Mouse (Mus musculus) gastrocnemius, postnatal 25 days (tissue): ENCODE data around the gene Cpa5. TPM values are rescaled to one million over a fixed set of nuclear protein-coding genes. Genes with fewer than 3 reads are reported as not detected.

Experiments
- DNase-seq: peaks from one replicate; pipeline ENCODE4 v3.0.0; 2022
- total RNA-seq, 2 experiments: library from RNA; stranded (reverse); gene quantifications; 1 replicate in 1 of 2; 2 replicates in 1 of 2; pipeline ENCODE4 v1.2.3; 2021

Gene Cpa5
- total RNA-seq, 2 experiments from 2014 or later, result not detected

DNA sequence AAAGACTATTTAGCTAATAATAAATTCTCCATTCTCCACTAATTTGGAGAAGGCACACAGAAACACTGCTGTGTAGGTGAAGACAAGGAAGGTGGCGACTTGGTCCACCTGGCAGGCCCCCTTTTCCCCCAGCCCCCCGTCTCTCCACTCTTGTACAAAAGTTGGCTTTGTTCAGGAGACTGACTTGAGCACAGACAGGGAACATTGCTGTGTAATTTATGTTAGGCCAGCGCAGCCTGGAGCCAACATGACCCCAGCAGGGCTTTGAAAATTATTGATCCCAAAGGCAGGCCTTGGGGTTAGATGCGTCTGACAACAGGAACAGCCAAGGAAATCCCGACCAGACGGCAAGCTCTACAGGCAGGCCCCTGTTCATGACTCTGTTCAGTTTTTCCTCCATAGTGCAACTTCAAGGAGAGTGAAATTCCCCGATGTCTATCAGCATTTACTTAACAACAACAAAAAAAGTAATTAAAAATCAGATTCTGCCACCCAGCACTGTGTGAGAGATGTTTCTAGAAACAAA is 6.4 kb upstream of the Cpa5 start:
- DNase-seq, result no peak

DNA sequence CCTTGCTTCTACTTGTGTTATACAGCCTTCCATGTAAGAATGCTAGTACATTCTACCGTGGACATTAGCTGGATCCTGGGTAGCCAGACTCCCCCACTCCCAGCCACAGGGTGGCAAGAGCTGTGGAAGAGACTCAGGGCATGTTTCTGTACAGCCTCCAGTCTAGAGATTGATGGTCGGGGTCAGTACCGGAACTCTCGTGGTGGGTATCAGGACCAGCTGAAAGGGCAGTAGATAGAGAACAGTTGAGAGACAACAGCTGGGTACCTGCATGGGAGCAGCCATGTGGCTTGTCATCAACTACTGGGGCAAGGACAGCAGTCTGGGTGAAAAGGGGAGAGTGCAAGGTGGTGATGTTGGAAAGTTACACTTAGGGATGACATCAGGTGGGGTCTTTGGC is 5.7 kb upstream of the Cpa5 start:
- DNase-seq, result no peak

- no peak for DNase-seq
Measured at GRCm38 (mm10) chr6:30605672-30606071, 5.1 kb upstream of the Cpa5 start.

- DNase-seq, result no peak
Measured at GRCm38 (mm10) chr6:30611212-30611611, 402 bp downstream of the Cpa5 start.

DNA sequence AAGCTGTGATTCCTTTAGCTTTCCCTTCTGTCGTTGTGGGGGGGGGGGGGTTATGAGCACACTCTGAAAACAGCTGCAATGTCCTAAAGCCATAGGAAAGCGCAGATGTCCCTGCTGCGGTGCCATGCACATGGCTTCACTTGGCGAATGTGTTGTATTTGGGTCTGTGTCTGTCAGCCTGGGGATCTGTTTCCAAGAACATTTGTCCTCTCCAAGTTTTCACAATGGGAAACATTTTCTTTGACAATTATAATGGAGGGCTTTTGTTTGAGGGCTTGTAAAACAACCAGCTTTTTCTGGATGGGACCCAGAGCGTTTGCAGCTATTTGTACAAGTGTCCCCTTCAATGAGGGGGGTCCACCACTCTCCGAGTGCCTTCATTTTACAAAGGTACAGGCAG is 3.4 kb downstream of the Cpa5 start:
- DNase-seq, result no peak

DNA sequence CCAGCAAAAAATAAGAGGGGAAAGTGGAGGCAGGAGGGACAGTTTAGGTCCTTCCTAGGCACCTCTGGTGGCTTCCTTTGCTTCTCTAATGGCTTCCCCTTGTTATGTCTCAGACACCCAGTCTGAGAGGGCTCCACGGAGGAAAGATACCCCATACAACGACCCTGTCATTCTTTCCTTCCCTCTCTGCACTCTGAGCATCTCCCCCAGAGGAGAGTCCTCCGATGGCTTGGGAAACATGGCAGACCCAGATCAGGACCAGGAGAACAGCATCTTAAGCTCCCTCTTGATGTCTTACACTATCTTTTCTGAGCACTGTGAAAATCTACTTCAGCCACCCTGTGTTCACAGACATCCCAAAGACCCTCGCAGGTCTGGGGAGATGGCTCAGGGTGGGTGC is 4.9 kb downstream of the Cpa5 start:
- DNase-seq, result no peak

DNA sequence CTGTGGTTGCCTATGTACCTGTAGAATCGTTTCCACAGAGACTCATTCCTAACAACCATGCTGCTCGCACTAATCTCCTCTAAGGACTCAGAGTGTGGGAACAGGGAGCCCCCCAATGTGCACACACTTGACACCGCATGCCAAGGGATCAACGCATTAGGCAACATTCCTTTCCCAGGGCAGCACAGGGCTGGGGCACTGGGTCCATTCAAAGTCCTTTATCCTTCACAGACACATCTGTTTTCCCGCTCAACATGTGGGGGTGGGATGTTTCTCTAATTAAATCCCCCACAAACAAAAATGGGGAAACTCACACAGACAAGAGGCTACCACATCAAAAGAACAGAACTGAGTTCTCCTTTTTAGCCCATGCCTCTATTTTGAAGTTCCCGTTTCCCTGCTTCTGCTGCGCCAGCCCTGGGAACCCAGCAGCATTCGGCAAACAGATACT is 5.7 kb downstream of the Cpa5 start:
- no peak for DNase-seq

DNA sequence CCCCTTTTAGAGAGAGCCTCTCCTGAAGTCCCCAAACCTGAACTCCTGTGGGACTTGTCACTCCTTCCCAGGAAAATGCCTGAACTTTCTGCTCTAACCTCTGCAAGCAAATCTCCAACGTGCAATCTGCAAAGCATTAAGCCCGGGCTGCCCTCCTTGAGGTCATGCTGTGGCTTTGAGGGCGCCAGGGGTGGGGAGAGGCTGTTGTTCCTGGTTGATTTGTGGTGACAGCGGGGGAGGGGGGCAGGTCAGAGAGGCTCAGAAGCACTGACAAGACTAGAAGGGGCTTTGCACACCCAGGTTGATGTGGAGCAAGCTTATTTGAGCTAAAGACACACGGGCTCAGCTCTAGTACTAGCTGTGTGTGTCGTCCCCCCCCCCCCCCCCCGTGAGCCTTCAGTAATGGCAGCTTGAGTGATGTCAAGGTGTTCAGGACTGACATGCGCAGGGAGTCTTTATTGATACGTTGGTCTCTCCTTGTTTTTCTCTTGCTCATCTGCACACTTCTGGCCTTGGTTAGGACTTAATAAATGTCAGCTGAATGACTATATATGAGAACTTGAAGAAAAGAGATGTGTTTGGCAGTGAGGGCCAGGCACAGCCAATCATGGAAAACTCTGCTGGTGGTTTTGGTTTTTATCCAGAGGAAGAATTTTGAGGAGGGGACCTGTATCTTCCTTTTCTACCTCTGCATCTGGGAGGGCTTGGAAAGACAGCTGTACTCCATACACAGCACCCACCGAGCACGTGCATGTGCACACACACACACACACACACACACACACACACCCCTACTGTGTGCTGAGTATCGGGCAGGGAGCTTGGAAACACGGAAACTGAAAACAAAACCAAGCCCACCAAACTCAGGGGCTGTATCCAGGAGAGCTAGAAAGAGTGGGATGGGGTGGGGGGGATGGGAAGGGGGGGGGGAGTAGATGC is 6.5 kb downstream of the Cpa5 start:
- DNase-seq, result no peak

- no peak for DNase-seq
Measured at GRCm38 (mm10) chr6:30617959-30618590, 7.3 kb downstream of the Cpa5 start.

DNA sequence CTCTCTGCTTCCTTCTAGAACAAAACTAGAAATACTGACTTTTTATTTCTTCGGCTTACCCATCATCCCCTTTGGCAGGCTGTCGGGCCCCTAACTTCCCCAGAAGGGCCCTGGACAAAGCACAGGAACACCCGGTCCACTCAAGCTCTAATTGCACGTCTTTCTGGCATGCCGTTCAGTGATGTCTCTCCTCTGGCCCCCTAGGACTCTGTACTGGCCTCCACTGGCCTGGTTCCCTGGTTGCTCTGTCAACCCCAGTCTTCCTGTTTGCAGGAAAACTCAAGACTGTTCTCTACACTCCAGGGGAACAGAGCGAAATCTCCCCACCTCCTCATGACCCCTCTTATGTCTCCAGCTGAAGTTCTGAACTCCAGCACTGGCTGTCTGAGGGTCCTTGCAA is 7.9 kb downstream of the Cpa5 start:
- peak; percentile 41 for DNase-seq

DNA sequence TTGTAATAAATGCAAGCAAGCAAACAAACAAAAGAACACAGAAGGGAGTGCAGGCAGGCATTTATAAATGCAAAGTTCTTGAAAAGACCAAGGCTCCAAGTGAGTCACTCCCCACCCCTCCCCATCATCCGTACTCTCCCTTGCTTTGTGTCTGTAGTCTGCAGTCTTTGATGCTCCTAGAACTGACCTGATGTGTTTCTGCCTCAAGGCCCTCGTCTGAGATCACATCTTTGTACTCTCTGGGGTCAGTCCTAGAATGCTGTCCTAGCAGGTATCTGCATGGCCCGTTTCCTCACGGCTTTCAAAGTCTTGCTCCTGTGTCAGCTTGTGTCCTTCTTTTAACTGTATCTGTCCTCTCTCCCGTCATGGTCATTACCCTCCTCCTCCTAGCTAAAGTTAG is 8.8 kb downstream of the Cpa5 start:
- no peak for DNase-seq

DNA sequence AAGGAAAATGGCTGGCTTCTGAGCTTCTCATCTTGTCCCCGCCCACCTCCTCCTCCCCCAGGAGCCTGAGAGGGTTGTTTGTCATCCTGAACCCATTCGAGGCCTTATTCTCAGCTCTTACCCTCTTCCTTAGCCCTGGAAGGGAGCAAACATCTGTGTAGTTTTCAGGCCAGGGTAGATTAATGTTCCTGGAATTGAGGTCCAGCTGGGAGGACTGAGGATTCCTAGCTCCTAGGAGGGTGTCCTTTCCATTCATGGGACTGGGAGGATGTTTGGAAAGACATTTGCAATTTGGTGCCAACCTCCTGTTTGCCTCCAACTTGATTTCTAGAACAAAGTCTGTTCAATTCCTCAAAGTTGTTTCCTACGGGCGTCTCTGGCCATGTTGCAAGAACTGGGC is 9.8 kb downstream of the Cpa5 start:
- peak; percentile 57 for DNase-seq

DNA sequence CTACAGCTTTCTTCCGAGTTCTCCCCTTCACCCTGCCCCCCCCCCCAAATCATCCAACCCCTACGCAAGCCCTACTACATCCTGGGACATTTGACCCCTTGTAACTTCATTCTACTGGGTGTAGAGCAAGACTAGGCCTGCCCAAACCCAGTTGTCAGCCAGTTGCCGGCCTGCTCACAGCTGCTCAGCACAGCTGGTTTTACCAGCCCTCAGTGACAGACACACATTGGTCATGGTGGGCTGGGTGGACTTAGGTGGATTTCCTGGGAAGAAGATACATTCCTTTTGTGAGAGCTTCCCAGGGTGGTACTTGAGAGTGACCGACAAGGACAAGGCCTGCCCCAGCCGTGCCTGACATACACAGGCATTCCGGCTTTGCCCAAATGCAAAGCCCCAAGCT is 10.2 kb downstream of the Cpa5 start:
- DNase-seq, result peak; percentile 25

DNA sequence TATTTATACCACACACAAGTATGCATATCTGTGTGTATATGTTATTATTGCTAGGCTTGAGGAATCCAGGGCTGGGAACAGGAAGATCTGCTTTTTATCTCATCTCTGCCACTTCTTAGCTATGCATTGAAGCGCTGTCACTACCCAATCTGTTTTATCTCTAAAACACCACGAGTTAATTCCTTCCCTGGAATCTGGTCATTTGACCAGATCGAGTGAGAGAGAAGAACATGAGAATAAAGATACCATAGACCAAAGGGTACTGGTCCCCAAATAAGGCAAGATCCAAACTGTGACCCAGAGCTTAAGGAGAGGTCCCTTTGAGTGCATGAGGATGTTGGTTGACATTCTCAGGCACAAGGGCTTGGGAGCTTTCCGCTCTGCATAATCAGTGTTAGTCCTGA is 11.2 kb downstream of the Cpa5 start:
- no peak for DNase-seq

DNA sequence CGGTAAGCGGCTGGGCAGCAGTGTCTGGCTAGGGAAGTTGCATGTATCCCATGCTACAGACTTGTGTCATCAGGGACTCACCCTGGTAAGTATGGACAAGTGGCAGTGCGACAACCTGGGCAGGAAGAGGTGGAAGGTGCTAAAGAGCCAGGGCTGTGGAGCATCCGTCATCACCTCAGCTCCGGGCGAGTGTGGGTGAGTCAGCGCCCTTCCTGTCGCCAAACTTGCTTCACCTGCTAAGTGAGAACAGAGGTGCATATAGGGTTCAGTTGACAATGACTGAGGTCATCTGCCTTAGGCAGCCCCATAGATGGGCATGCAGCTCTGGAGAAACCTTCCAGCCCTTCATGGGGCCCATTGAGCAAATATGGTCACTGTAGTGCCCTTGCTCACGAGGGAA is 14.0 kb downstream of the Cpa5 start:
- DNase-seq, result no peak

DNA sequence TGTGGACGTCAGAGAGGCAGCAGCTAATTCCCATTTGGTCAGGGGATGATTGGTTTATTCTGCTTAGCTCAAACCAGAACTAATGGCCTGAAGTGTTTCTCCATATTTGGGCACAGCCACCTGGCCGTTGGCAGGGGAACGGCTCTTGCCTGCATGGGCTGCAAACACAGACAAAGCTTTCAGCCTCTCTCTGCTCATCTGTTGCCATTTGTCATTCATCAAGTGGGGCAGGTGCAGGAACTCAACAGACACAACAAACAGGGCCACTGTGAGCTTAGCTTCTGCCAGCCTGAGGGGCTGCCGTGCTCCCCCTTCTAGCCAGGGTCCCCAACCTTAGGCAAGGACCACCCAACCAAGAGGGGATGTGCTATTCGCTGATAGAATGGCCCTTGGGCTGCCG is 17.3 kb downstream of the Cpa5 start:
- DNase-seq, result no peak

DNA sequence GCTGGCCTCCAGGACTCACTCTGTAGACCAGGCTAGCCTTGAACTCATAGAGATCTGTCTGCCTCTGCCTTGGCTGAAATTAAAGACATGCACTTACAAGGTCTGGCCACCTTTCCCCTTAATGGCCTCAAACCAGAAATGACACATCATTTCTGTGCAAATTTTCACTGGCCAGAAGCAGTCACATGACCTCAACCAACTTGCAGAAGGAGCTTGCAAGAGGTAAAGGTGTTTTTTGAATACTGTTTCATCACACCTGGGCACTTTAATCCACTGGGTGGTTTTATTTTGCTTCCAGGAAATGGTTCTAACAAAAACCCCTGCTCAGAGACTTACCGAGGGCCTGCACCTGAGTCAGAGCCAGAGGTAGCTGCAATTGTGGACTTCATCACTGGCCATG is 19.2 kb downstream of the Cpa5 start:
- no peak for DNase-seq

DNA sequence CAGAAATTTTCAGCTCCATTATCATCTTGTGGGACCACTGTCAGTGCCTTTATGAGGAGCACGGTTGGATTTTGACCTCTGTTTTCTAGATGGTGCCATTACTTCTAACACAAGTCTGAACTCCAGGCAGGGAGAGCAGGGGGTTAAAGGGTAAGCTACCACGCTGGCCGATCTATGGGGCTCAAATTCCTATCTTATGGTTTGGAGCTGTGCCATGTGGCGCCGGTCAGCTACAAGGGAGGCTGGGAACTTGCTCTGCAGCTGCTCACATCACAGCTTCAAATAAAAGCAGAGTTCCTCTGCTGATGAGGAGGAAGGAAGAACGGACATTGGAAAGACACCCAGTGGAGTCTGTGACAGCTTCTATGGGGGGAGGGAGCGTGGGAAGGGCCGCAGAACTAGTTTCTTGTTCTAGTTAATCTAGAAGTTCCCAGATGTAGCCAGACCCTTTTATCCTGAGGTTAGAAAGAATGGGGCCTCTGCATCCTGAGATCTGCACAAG is 24.6 kb downstream of the Cpa5 start:
- DNase-seq, result no peak

GRCm38 (mm10) chr6:30636186-30636842 is 25.5 kb downstream of the Cpa5 start:
- DNase-seq, result no peak

DNA sequence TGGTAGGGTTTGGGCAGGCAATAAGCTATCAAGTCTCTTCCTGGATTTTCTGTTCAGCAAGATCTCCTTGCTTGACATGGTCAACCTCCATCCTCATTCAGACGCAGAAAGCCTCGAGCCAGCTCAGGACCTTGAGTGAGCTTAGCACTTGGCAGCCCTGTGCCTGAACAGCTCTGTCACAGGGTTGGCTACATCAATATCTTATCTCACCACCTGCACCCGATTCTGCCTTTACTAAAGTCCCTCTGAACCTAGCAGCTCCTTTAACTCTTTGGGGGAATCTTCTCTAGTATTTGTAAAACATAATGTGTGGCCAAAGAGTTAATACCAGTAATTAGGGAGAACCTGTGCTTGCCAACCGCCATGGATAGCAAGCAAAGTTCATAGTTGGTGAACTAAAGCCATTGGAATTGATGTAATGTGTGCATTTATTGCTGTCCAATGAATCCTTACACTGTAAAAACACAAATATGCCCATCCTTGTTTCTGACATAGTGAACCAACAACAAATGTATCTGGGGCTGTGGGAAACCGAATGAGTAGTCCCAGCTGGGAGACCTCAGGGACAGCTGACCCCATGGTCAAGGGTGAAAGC is 28.0 kb downstream of the Cpa5 start, which contains the start of gene Cpa1:
Gene Cpa1, plus strand, starts transcription at position 545 of the 595 bp plus-strand sequence.
- no peak for DNase-seq

DNA sequence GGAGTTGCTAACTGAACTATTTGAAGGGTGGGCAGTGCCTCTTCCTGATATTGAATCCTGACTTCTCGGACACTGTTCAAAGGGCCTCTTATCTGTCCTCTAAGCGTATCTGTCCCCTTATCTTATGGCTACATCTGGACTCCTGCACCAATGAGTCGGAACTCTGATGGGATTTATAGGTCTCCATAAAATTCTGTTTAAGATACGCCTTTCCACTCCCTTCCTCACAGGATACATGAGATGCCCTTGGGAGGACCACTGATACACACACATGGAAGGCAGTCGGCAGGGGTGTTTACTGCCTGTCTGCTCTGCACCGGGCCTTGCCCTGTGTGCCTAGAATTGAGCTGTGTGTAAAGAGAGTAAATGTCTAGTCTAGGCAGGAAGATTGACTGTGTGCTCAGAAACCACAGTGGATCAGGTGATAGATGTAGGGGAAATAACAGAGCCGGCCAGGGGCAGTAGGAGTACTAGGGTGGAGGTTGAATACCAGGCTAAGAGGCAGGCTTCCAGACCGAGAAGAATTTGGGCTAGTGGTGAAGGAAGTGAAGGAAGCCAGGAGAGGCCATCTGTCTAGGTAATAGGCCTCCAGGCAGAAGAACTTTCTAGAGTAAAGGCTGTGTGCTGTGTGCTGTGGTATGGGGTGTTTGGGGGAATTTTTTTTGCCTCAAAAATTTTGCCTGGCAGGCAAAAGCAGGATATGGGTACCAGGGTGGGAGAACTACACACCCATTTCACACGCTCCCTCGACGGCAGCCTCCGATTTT is 33.1 kb downstream of the Cpa5 start:
- DNase-seq, result no peak
